Mouse (Mus musculus) heart, postnatal 0 days (tissue): ENCODE results near the gene Cpne7.

Experiments used
- CTCF ChIP-seq: IDR thresholded peaks from 2 replicates; pipeline ENCODE4 v1.5.1; 2016; ENCODE audit warnings: antibody characterized with exemption, control low read depth, low read depth
- EP300 ChIP-seq: IDR thresholded peaks from 2 replicates; pipeline ENCODE4 v1.6.1; 2016; ENCODE audit warnings: antibody characterized with exemption, low read depth

DNA sequence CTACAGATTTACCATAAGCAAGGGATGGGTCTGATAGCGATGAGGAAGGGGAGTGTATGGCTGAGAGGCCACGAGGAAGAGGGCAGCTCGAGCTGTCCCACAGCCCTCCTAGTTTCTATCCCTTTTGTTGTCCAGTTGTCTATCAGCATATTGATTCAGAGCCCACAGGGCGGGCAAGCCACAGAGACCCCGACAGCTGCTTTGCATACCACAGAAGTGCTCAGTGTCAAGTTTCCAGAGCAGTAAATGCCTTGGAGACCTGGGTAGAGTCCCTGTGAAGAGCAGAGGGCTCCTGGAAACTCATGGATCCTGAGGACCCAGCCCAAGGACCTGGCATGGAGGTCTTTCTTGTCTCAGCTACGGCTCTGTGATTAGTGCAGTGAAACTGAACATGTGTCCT lies 34.2 kb upstream of the Cpne7 start:
- TF ChIP-seq CTCF = no peak
- no peak for TF ChIP-seq EP300
